Mouse (Mus musculus) testis, adult 2 months (tissue): ENCODE results near the gene Iqsec1. TPM values are rescaled to one million over a fixed set of nuclear protein-coding genes. Genes with fewer than 3 reads are reported as not detected.

Experiments used
- H3K27ac ChIP-seq: fragments of 200-500 bp; 2 replicates; pipeline ENCODE4 v1.5.1; 2012; ENCODE audit warnings: low read depth, low read length; ENCODE audit not compliant: control insufficient read depth, insufficient read depth
- H3K27me3 ChIP-seq: fragments of 200-500 bp; 2 replicates; pipeline ENCODE4 v1.6.1; 2012; ENCODE audit warnings: mild to moderate bottlenecking, low read length, moderate library complexity; ENCODE audit not compliant: control insufficient read depth, insufficient read depth
- H3K36me3 ChIP-seq: fragments of 200-500 bp; 2 replicates; pipeline ENCODE4 v1.6.1; 2012; ENCODE audit warnings: mild to moderate bottlenecking, low read length; ENCODE audit not compliant: control insufficient read depth, insufficient read depth
- H3K4me1 ChIP-seq: fragments of 200-500 bp; 2 replicates; pipeline ENCODE4 v1.6.1; 2012; ENCODE audit warnings: low read length; ENCODE audit not compliant: control insufficient read depth, insufficient read depth
- H3K4me3 ChIP-seq: fragments of 200-500 bp; 2 replicates; pipeline ENCODE4 v1.5.1; 2012; ENCODE audit warnings: low read depth, mild to moderate bottlenecking, low read length, moderate library complexity, mixed read lengths; ENCODE audit not compliant: control insufficient read depth
- CTCF ChIP-seq: fragments of 200-500 bp; IDR thresholded peaks from 2 replicates; pipeline ENCODE4 v1.5.1; 2012; ENCODE audit warnings: low read depth, mild to moderate bottlenecking, inconsistent platforms, low read length, moderate library complexity; ENCODE audit not compliant: control insufficient read depth, insufficient read depth, insufficient replicate concordance
- POLR2A ChIP-seq: fragments of 200-500 bp; IDR thresholded peaks from 2 replicates; pipeline ENCODE4 v1.6.1; 2012; ENCODE audit warnings: low read depth, mild to moderate bottlenecking, inconsistent platforms, low read length, moderate library complexity; ENCODE audit not compliant: control insufficient read depth
- polyA plus RNA-seq: library from polyadenylated mRNA; depleted of rRNA; stranded (reverse); fragments of >200 nt; gene quantifications from 2 replicates; pipeline ENCODE4 v1.2.3, GENCODE M21; 2012

Gene Iqsec1
- polyA plus RNA-seq, 1 experiment = 47.2 TPM

DNA sequence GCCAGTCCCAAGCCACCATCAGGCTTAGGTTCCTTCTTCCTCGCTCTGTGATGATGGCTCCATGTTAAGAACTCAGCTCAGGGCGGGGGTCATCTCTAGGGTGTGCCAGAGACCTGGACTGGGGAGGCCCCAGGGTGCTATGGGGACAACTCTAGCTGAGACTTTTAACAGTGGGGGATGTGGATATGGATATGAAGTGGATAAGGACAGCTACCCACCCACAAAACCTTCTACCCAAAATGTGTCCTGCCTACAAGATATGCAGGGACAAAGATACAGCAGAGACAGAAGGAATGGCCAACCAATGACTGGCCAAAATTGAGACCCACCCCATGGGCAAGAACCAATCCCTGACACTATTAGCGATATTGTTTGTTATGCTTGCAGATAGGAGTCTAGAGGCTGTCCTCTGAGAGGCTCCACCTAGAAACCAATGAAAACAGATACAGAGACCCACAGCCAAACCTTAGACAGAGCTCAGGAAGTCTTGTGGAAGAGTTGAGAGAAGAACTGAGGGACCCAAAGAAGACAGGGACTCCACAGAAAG, 19.9 kb upstream of the Iqsec1 start:
- TF ChIP-seq POLR2A (no peak), CTCF (no peak)
- Histone ChIP-seq H3K36me3 (no peaks in the 10 kb centered on the region), H3K4me1 (no peaks in the 10 kb centered on the region), H3K4me3 (no peak overlapping the region), H3K27ac (no peak overlapping the region), H3K27me3 (no peaks in the 10 kb centered on the region)

DNA sequence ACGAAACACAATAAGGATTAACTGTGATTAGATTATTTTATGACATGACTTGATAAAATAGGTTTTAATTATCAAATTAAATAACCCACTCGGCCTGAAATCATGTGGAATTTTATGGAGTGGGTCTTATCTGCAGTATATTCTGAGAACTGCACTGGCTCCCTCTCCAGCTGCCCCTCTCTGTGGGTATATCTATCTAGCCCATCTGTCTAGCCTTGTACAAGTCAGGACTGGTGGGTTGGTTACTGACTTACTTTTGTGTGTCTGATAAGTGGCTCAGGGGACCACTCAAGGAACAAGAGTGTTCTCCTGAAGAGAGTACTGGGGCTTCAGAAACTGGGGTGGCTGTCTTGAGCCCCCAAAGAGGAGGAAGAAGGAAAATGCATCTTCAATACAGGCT, 18.7 kb upstream of the Iqsec1 start:
- Histone ChIP-seq H3K4me1 (no peaks in the 10 kb centered on the region), H3K27me3 (no peaks in the 10 kb centered on the region), H3K36me3 (no peaks in the 10 kb centered on the region), H3K4me3 (no peak overlapping the region), H3K27ac (no peak overlapping the region)
- no peak for TF ChIP-seq POLR2A
- no peak for TF ChIP-seq CTCF

DNA sequence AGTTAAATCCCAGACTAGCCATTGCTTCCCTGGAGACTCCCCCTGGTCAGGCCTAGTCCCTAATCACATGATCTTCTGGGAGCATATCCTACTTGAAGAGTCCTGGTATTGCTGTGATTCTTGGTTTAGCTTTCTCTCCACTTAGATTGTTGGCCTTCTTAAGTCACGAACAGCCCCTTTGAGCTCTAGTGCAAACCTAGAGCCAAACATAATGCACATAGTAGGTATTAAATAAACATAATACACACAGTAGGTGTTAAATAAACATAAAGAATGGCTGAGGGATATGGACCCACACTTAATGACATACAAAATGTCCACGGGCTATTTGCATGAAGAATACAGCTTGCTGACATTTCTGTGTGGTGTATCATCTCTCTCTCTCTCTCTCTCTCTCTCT, 15.7 kb upstream of the Iqsec1 start:
- H3K4me1 ChIP-seq = peaks cover 3% of the 10 kb centered on the region
- H3K4me3 ChIP-seq = no peak overlapping the region
- no peaks in the 10 kb centered on the region for H3K27me3 ChIP-seq
- no peaks in the 10 kb centered on the region for H3K36me3 ChIP-seq
- no peak for TF ChIP-seq CTCF
- no peak for TF ChIP-seq POLR2A
- no peak overlapping the region for H3K27ac ChIP-seq

DNA sequence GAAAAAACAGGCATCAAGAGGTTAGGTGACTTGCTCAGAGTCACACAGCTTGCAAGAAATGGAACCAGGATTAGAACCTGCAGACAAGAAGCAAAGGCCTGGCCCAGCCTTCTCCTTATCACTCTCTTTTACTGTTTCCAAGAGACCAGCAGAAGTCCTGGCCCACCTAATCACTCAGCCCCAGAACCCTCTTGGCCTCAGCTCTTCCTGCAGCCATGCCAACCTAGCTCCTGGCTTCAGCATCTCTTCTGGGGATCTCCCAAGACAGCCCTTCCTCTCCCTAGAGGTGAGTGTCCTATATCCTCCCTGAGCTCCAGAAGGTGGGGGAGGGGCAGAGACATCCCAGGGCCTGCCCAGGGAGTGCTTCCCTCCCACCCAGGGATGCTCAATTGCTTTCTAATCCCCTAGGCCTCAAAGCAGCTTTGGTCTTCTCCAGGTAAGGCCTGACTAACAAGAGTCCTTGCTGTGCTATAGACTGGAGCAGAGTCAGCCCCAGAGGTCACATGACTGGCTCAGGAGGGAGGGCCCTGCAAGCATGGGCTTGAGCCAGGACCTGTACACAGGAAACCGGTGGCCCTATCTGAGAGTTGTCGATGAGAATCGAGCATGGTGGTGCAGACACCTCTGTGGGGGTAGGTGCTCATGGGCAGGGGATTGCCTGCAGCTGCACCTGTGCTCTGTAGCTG, 15.0 kb upstream of the Iqsec1 start:
- no peak for TF ChIP-seq CTCF
- no peak for TF ChIP-seq POLR2A
- no peak overlapping the region for H3K4me3 ChIP-seq

DNA sequence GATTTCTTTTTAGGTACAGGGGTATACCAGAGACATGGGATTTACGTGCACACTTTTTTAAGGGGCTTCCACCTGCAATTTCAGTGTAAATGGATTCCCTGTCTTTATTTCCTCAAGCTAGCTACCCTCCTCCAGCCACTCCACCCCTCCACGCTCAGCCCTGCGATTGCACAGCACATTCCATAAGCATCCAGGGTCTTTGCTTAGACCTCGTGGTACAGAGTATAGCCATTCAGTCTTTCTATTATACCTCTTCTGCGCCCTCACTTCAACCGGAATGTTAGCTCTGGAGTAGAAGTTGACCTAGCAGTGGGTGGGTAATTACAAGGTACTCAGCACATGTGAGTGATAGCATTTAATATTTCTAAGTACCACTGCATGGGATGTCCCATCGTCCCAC, 13.1 kb upstream of the Iqsec1 start:
- no peak overlapping the region for H3K27ac ChIP-seq

More for the DNA sequence above, 15.0 kb upstream of the Iqsec1 start:
- Histone ChIP-seq H3K36me3 (no peaks in the 10 kb centered on the region), H3K27ac (no peak overlapping the region), H3K4me1 (peaks cover 3% of the 10 kb centered on the region), H3K27me3 (no peaks in the 10 kb centered on the region)

DNA sequence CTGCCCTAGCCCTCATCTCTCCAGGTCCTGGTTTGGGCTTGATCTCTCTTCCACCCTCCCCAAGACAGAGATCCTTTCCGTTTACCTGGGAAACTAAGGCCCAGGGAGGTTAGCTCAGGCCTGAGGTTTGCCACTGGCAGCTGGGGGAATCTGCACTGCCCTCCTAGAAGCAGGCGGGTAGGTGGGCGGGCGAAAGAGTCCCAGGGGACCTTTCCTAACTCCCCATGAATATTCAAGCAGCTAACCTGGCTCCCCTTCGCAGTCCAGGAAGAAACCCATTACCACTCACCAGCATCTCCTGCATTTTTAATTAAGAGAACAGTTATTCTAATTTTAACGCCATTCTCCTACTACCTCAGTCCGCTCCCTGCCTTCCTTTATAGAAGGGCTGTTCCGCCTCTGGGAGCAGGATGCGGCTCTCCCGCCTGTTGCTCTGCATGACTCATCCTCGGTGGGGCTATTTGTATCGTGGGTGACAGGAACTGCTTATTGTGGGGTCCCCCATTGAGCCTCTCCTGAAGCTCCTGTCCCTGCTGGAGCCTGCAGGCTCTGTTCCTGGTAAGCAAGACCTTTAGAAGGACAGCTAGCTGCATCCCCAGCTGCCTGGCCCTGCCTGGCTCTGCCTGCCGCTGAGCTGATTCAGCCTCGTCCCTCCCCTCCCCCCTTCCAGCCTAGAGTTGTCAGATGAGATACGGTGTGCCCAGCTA, 12.5 kb upstream of the Iqsec1 start:
- H3K4me1 ChIP-seq = peaks cover 3% of the 10 kb centered on the region
- no peak for TF ChIP-seq POLR2A
- no peak for TF ChIP-seq CTCF
- no peaks in the 10 kb centered on the region for H3K36me3 ChIP-seq
- no peak overlapping the region for H3K4me3 ChIP-seq
- no peak overlapping the region for H3K27ac ChIP-seq
- no peaks in the 10 kb centered on the region for H3K27me3 ChIP-seq

More for the DNA sequence above, 13.1 kb upstream of the Iqsec1 start:
- H3K4me1 ChIP-seq = peaks cover 3% of the 10 kb centered on the region
- no peaks in the 10 kb centered on the region for H3K27me3 ChIP-seq
- H3K4me3 ChIP-seq = no peak overlapping the region
- H3K36me3 ChIP-seq = no peaks in the 10 kb centered on the region
- no peak for TF ChIP-seq POLR2A
- no peak for TF ChIP-seq CTCF

DNA sequence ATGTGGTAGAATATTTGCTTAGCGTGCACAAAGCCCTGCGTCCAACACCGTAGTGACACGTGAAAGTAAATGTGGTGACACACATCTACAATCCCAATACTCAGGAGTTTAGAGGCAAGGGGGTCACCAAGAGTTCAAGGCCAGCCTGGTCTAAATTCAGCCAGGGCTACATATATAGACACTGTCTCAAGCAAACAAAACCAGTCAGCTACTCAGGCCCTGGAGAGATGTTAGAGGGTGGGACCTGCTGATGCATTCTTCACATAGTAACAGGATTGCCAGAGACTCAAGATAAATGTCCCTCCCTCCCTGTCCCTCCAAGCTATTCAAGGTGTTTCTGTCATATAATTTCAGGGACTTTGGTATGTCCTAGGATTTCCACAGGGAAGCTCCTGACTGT, 10.7 kb upstream of the Iqsec1 start:
- Histone ChIP-seq H3K36me3 (no peaks in the 10 kb centered on the region), H3K27me3 (no peaks in the 10 kb centered on the region), H3K4me1 (peaks cover 3% of the 10 kb centered on the region), H3K4me3 (no peak overlapping the region), H3K27ac (no peak overlapping the region)
- TF ChIP-seq CTCF (no peak), POLR2A (no peak)
